Comparison of ENCODE assay signal across 7 mouse cellular contexts in the genomic region with DNA sequence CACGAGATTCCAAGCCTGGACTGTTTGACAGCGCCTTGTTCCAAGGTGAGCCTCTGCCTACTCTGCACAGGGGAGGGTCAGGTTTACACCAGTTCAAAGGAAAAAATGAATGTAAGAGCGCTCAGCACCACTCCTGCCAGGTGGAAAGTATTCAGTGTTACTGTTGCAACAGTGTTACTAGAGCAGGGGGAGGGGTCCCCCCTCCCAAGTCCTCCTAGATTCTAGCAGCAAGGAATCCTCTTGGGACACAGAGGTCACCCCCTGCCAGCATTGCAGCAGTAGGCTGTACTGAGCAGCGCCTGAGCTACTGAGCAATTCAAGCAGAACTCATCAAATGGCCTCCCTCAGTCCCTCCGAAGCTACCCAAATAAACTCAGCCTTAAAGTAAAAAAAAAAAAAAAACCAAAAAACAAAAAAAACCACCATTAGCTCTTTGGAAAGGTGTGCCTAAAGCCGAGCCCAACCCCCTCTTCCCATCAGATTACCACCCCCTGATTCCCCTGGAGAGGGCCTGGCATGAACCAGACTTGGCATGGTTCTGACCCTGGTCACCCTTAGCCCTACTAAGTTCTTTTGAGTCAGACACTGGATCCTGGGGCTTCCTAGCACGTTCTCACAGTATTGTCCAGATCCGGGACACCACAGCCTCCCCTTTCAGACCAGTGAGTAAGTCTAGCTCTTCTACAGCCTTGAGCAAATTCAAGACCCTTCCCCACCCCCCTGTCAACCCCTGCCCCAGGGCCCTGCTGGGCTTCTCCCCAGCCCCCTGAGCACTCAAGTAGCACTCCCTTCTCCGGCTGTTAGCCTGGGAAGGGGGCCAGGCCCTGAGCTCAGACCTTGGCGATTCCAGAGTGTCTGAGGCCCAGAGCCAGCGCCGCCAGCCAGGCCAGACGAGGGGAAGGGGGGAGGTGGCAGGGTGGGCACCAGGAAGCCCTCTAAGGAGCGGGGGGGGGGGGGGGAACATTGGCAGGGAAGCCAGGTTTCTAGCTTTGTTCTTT. TPM values are rescaled to one million over a fixed set of nuclear protein-coding genes. Genes with fewer than 3 reads are reported as not detected.
DNase-seq lines count a peak whose midpoint lies in the region; ATAC-seq and TF ChIP-seq lines count a peak whose summit lies in the region.

Gene Ltbp3, plus strand, starts transcription at position 585 of the 998 bp plus-strand sequence.

- peak within 1 kb of the TSS; percentile 83 for H3K9ac ChIP-seq in intestine, embryonic 14.5 days (ENCODE audit: low read length)
- peak within 1 kb of the TSS; percentile 92 for H3K9ac ChIP-seq in limb, embryonic 11.5 days (ENCODE audit: low read length)
- peak within 1 kb of the TSS; percentile 68 for H3K9ac ChIP-seq in midbrain, postnatal 0 days (replicated peaks; ENCODE audit: low read length, poor library complexity, severe bottlenecking)

- peak within 1 kb of the TSS; percentile 89 for H3K4me2 ChIP-seq in intestine, embryonic 14.5 days (ENCODE audit: low read length)
- H3K4me2 ChIP-seq in limb, embryonic 11.5 days (ENCODE audit: low read depth, severe bottlenecking) = peak within 1 kb of the TSS; percentile 99
- H3K4me2 ChIP-seq in midbrain, postnatal 0 days (ENCODE audit: low read depth, low read length, poor library complexity, severe bottlenecking) = peak within 1 kb of the TSS; percentile 96

- no peaks in the 10 kb centered on the region for H3K9me3 ChIP-seq in intestine, embryonic 14.5 days (ENCODE audit: control insufficient read depth, low read length)
- no peaks in the 10 kb centered on the region for H3K9me3 ChIP-seq in limb, embryonic 11.5 days (ENCODE audit: control insufficient read depth, low read length)
- H3K9me3 ChIP-seq in midbrain, postnatal 0 days (ENCODE audit: low read length) = no peaks in the 10 kb centered on the region

- WGBS in cerebellum, adult 2 months = 25% methylated on average over 14 of the region's 14 CpGs
- WGBS in intestine, embryonic 14.5 days = 34% methylated on average over 13 of the region's 14 CpGs
- 23% methylated on average over 14 of the region's 14 CpGs for WGBS in limb, embryonic 11.5 days
- WGBS in midbrain, postnatal 0 days = 18% methylated on average over 11 of the region's 14 CpGs

- TF ChIP-seq POLR2A in cerebellum, adult 2 months (IDR thresholded peaks at IDR 0.05; ENCODE audit: borderline replicate concordance, insufficient read depth, low read length) = no peak

- no peaks in the 10 kb centered on the region for H3K27me3 ChIP-seq in cerebellum, adult 2 months (ENCODE audit: control insufficient read depth, insufficient read depth, low read length)
- 0 out of 2 replicates have a peak, but pooled peaks cover 4% of the 10 kb centered on the region for H3K27me3 ChIP-seq in intestine, embryonic 14.5 days (replicated peaks; ENCODE audit: control insufficient read depth, insufficient read depth, low read length)
- peaks cover 19% of the 10 kb centered on the region for H3K27me3 ChIP-seq in limb, embryonic 11.5 days (ENCODE audit: control insufficient read depth, insufficient read depth, low read length)
- H3K27me3 ChIP-seq in midbrain, postnatal 0 days (ENCODE audit: insufficient read depth, low read length) = peaks cover 11% of the 10 kb centered on the region; the same call in 1 of the 2 replicates

- peaks cover 29% of the 10 kb centered on the region for H3K4me1 ChIP-seq in cerebellum, adult 2 months (ENCODE audit: control insufficient read depth, insufficient read depth, low read length)
- H3K4me1 ChIP-seq in intestine, embryonic 14.5 days (replicated peaks; ENCODE audit: control insufficient read depth, insufficient read depth, low read length) = peaks cover 20% of the 10 kb centered on the region
- peaks cover 24% of the 10 kb centered on the region for H3K4me1 ChIP-seq in limb, embryonic 11.5 days (ENCODE audit: control insufficient read depth, insufficient read depth, low read length)
- H3K4me1 ChIP-seq in midbrain, postnatal 0 days (ENCODE audit: insufficient read depth, low read length) = no peaks in the 10 kb centered on the region

- no peaks in the 10 kb centered on the region for H3K36me3 ChIP-seq in intestine, embryonic 14.5 days (ENCODE audit: control insufficient read depth, insufficient read depth, low read length)
- H3K36me3 ChIP-seq in limb, embryonic 11.5 days (ENCODE audit: control insufficient read depth, insufficient read depth, low read length) = peaks cover 2% of the 10 kb centered on the region; the same call in 1 of the 2 replicates
- no peaks in the 10 kb centered on the region for H3K36me3 ChIP-seq in midbrain, postnatal 0 days (ENCODE audit: insufficient read depth, low read length)

- peak within 1 kb of the TSS; percentile 83 for H3K27ac ChIP-seq in cerebellum, adult 2 months (ENCODE audit: insufficient read depth, low read length)
- H3K27ac ChIP-seq in intestine, embryonic 14.5 days (ENCODE audit: low read depth) = peak within 1 kb of the TSS; percentile 85
- H3K27ac ChIP-seq in limb, embryonic 11.5 days (replicated peaks; ENCODE audit: low read depth, low read length) = no peak within 1 kb of the TSS
- H3K27ac ChIP-seq in midbrain, postnatal 0 days (ENCODE audit: low read depth, low read length) = peak within 1 kb of the TSS; percentile 57

- DNase-seq in adrenal gland, adult 2 months = peak; percentile 85
- peak; percentile 77 to 81 for DNase-seq in cerebellum, adult 2 months
- DNase-seq in gastrocnemius, postnatal 25 days = peak; percentile 83
- no peak for DNase-seq in intestine, embryonic 14.5 days (ENCODE audit: low spot score)
- DNase-seq in limb, embryonic 11.5 days (ENCODE audit: low spot score) = peak; percentile 30
- peak; percentile 88 for DNase-seq in midbrain, postnatal 0 days (ENCODE audit: low spot score)
- no peak for DNase-seq in spleen, adult 18-20 months

- no peak for ATAC-seq in intestine, embryonic 14.5 days (replicated peaks; ENCODE audit: low FRiP score, low TSS enrichment, low read depth)
- no peak for ATAC-seq in limb, embryonic 11.5 days (ENCODE audit: insufficient number of reproducible peaks, low FRiP score, low TSS enrichment, low read depth)
- ATAC-seq in midbrain, postnatal 0 days (ENCODE audit: low FRiP score) = peak; percentile 42

- H3K4me3 ChIP-seq in cerebellum, adult 2 months (replicated peaks; ENCODE audit: insufficient read depth, low read depth, low read length) = peak within 1 kb of the TSS; percentile 77
- H3K4me3 ChIP-seq in intestine, embryonic 14.5 days (ENCODE audit: low read depth, low read length) = peak within 1 kb of the TSS; percentile 74
- peak within 1 kb of the TSS; percentile 52 for H3K4me3 ChIP-seq in limb, embryonic 11.5 days (ENCODE audit: low read depth, low read length)
- peak within 1 kb of the TSS; percentile 53 for H3K4me3 ChIP-seq in midbrain, postnatal 0 days (ENCODE audit: low read depth, low read length)

- TF ChIP-seq CTCF in cerebellum, adult 2 months (IDR thresholded peaks at IDR 0.05; ENCODE audit: borderline replicate concordance, insufficient read depth, low read depth, low read length) = no peak
- TF ChIP-seq CTCF in midbrain, postnatal 0 days (IDR thresholded peaks at IDR 0.05) = no peak

RNA-seq across cellular contexts. Expression of gene Ltbp3, which starts in this region (rescaled TPM):
- 100 to 1,000 TPM; 174 to 246 TPM for total RNA-seq in adrenal gland, adult 2 months (2021)
- polyA plus RNA-seq in adrenal gland, adult 2 months (2012; rRNA removed) = 737 and 768 TPM in 2 replicates
- polyA plus RNA-seq in cerebellum, adult 2 months (2012; rRNA removed) = 165 and 175 TPM in 2 replicates
- 10 to 100 TPM; 45.7 to 49.6 TPM for total RNA-seq in gastrocnemius, postnatal 25 days (2021)
- polyA plus RNA-seq in intestine, embryonic 14.5 days (2014; fragmentation: Nextera tagmentation; extraction: Ambion mirVana) = 30.1 and 36.0 TPM in 2 replicates
- 3.0 and 9.7 TPM in 2 replicates for polyA plus RNA-seq in limb, embryonic 11.5 days (2014; fragmentation: Nextera tagmentation; extraction: Ambion mirVana)
- 28.8 and 29.3 TPM in 2 replicates for total RNA-seq in midbrain, postnatal 0 days (2014; rRNA removed)
- polyA plus RNA-seq in midbrain, postnatal 0 days (2015; fragmentation: Nextera tagmentation; extraction: Ambion mirVana) = 9.1 and 12.8 TPM in 2 replicates

Comparison
In these comparisons a context has a peak if more than half of its experiments do, and no peak if none do; other contexts are left out.
1. DNase-seq: peak in adrenal gland, adult 2 months (single experiment), cerebellum, adult 2 months (2 of 2), gastrocnemius, postnatal 25 days (single experiment), limb, embryonic 11.5 days (single experiment) and midbrain, postnatal 0 days (single experiment); none in intestine, embryonic 14.5 days (single experiment) and spleen, adult 18-20 months (0 of 2).
2. Peak in every context shown above with its lines, with median percentiles within 50 percentile points of each other: H3K4me3 ChIP-seq, H3K4me2 ChIP-seq and H3K9ac ChIP-seq.